Mouse (Mus musculus) urinary bladder, adult 18-20 months (tissue): ENCODE data around the gene Capn10.

Source experiments
- DNase-seq, 2 experiments: peaks; one replicate each; pipeline ENCODE4 v3.0.0; 2022; ENCODE audit warnings: low spot score in 2 of 2, mixed read lengths in 2 of 2

Gene Capn10

GRCm38 (mm10) chr1:92972854-92973253 is 38.7 kb downstream of the Capn10 start:
- DNase-seq: no peak

- no peak for DNase-seq
Measured at GRCm38 (mm10) chr1:92976141-92976566, 42.0 kb downstream of the Capn10 start.

- no peak for DNase-seq
Measured at GRCm38 (mm10) chr1:92978645-92979044, 44.5 kb downstream of the Capn10 start.

- no peak for DNase-seq
Measured at GRCm38 (mm10) chr1:92979073-92979602, 45.0 kb downstream of the Capn10 start.

- no peak for DNase-seq
Measured at GRCm38 (mm10) chr1:92981056-92981845, 47.1 kb downstream of the Capn10 start.

GRCm38 (mm10) chr1:92982931-92983605 is 48.9 kb downstream of the Capn10 start:
- no peak for DNase-seq

DNA sequence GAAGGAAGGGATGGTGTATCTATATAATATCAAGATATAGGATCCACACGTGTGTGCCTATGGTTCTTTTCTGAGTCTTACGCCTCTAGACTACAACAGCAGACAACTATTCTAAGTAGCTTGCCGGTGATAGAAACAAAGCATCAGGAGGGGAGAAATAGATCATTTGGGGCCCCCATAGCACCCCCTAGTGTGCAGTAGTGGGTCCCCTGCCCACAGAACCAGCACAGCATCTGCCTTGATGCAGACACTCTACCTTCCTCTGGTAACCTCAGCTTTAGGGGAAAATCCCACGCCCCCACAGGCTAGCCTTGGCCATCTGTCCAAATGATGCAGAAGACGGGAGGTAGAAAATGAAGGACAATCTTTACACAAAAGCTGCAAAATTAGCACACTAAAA is 50.8 kb downstream of the Capn10 start:
- no peak for DNase-seq

GRCm38 (mm10) chr1:92988894-92989293 is 54.7 kb downstream of the Capn10 start:
- DNase-seq: no peak

DNA sequence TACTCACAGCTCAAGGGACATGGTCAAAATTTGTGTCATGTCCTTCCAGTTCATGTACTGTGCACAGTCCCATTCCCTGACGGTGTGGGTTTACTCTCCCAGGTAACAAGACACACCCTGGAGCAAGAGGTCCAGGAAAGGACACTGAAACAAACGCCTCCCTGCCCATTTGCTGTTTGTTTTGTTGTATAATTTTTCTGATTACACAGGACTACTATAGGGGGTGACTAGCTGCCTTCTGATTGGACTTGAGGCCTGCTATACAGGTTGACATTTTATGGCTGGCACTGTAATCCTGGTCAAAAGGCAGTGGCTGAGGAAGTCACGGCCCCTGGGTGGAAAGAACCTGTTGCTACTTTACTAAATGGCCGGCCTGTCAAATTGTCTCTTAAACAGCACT is 55.7 kb downstream of the Capn10 start:
- DNase-seq: no peak

- no peak for DNase-seq
Measured at GRCm38 (mm10) chr1:92992214-92992855, 58.2 kb downstream of the Capn10 start.

GRCm38 (mm10) chr1:92992880-92993279 is 58.7 kb downstream of the Capn10 start:
- no peak for DNase-seq
